Mouse (Mus musculus): ENCODE measurements around the gene Hmgn3. TPM values are rescaled to one million over a fixed set of nuclear protein-coding genes. Genes with fewer than 3 reads are reported as not detected.

Hmgn3 gene
- polyA plus RNA-seq, 1 experiment from 2014 or later: 116 TPM

- no peaks in the 10 kb centered on the region for H3K9me3 ChIP-seq
- H3K4me1 ChIP-seq (replicated peaks): peaks cover 5% of the 10 kb centered on the region
- no peak overlapping the region for H3K27ac ChIP-seq
- H3K36me3 ChIP-seq: no peaks in the 10 kb centered on the region
- 76% methylated on average over 7 of the region's 7 CpGs for WGBS
- H3K4me3 ChIP-seq: no peak overlapping the region
- no peak for DNase-seq (ENCODE audit: low spot score)
- H3K27me3 ChIP-seq (ENCODE audit: insufficient read depth, poor library complexity, severe bottlenecking): no peaks in the 10 kb centered on the region
Measured at GRCm38 (mm10) chr9:83083790-83084469, 62.6 kb downstream of the Hmgn3 start.

GRCm38 (mm10) chr9:83083091-83083490 lies 63.4 kb downstream of the Hmgn3 start:
- WGBS: 62% methylated on average over 5 of the region's 5 CpGs
- Histone ChIP-seq H3K9me3 (no peaks in the 10 kb centered on the region), H3K4me1 (replicated peaks) (peaks cover 5% of the 10 kb centered on the region), H3K36me3 (no peaks in the 10 kb centered on the region), H3K4me3 (no peak overlapping the region), H3K27me3 (ENCODE audit: insufficient read depth, poor library complexity, severe bottlenecking) (no peaks in the 10 kb centered on the region), H3K27ac (no peak overlapping the region)
- DNase-seq (ENCODE audit: low spot score): no peak

GRCm38 (mm10) chr9:83082296-83082695 lies 64.2 kb downstream of the Hmgn3 start:
- H3K27me3 ChIP-seq (ENCODE audit: insufficient read depth, poor library complexity, severe bottlenecking): no peaks in the 10 kb centered on the region
- 90% methylated on average over 6 of the region's 6 CpGs for WGBS

GRCm38 (mm10) chr9:83079724-83080123 lies 66.8 kb downstream of the Hmgn3 start:
- WGBS: 88% methylated on average over 3 of the region's 3 CpGs

More at GRCm38 (mm10) chr9:83082296-83082695, 64.2 kb downstream of the Hmgn3 start:
- no peak for DNase-seq (ENCODE audit: low spot score)
- no peak overlapping the region for H3K4me3 ChIP-seq
- H3K4me1 ChIP-seq (replicated peaks): peaks cover 5% of the 10 kb centered on the region
- H3K9me3 ChIP-seq: no peaks in the 10 kb centered on the region
- H3K36me3 ChIP-seq: no peaks in the 10 kb centered on the region
- no peak overlapping the region for H3K27ac ChIP-seq

GRCm38 (mm10) chr9:83068246-83068645 lies 78.2 kb downstream of the Hmgn3 start:
- H3K36me3 ChIP-seq: no peaks in the 10 kb centered on the region
- H3K9me3 ChIP-seq: no peaks in the 10 kb centered on the region
- 93% methylated on average over 5 of the region's 5 CpGs for WGBS
- no peaks in the 10 kb centered on the region for H3K27me3 ChIP-seq (ENCODE audit: insufficient read depth, poor library complexity, severe bottlenecking)
- no peak overlapping the region for H3K27ac ChIP-seq
- no peaks in the 10 kb centered on the region for H3K4me1 ChIP-seq (replicated peaks)
- H3K4me3 ChIP-seq: no peak overlapping the region
- no peak for DNase-seq (ENCODE audit: low spot score)

More at GRCm38 (mm10) chr9:83079724-83080123, 66.8 kb downstream of the Hmgn3 start:
- Histone ChIP-seq H3K4me1 (replicated peaks) (peaks cover 5% of the 10 kb centered on the region), H3K27me3 (ENCODE audit: insufficient read depth, poor library complexity, severe bottlenecking) (no peaks in the 10 kb centered on the region), H3K4me3 (no peak overlapping the region), H3K36me3 (no peaks in the 10 kb centered on the region), H3K9me3 (no peaks in the 10 kb centered on the region), H3K27ac (no peak overlapping the region)
- no peak for DNase-seq (ENCODE audit: low spot score)

GRCm38 (mm10) chr9:83061289-83061688 lies 85.2 kb downstream of the Hmgn3 start:
- Histone ChIP-seq H3K27me3 (ENCODE audit: insufficient read depth, poor library complexity, severe bottlenecking) (no peaks in the 10 kb centered on the region), H3K27ac (no peak overlapping the region), H3K4me3 (no peak overlapping the region), H3K9me3 (no peaks in the 10 kb centered on the region), H3K36me3 (no peaks in the 10 kb centered on the region), H3K4me1 (replicated peaks) (no peaks in the 10 kb centered on the region)
- DNase-seq (ENCODE audit: low spot score): no peak
- WGBS: 72% methylated on average over 11 of the region's 11 CpGs

Other genes with a start within 250 kb of the Hmgn3 start
- 89.0 and 113 TPM in 2 replicates for gene Phip, start 171.2 kb downstream of the Hmgn3 start, polyA plus RNA-seq (2016; fragmentation: Nextera tagmentation; extraction: Ambion mirVana)